Mouse (Mus musculus) central nervous system, embryonic 11.5 days (tissue): Measurements from ENCODE around the gene Klk12. TPM values are rescaled to one million over a fixed set of nuclear protein-coding genes. Genes with fewer than 3 reads are reported as not detected.

Source experiments
- polyA plus RNA-seq: library from polyadenylated mRNA; depleted of rRNA; stranded (reverse); fragments of >200 nt; gene quantifications from 2 replicates; pipeline ENCODE4 v1.2.3, GENCODE M21; 2012; rRNA removed

Klk12 gene
- polyA plus RNA-seq = not detected in 2 replicates

GRCm38 (mm10) chr7:43768597-43768996 is at the start of gene Klk12:
Klk12 (plus strand) TSS chr7:43768897.

DNA sequence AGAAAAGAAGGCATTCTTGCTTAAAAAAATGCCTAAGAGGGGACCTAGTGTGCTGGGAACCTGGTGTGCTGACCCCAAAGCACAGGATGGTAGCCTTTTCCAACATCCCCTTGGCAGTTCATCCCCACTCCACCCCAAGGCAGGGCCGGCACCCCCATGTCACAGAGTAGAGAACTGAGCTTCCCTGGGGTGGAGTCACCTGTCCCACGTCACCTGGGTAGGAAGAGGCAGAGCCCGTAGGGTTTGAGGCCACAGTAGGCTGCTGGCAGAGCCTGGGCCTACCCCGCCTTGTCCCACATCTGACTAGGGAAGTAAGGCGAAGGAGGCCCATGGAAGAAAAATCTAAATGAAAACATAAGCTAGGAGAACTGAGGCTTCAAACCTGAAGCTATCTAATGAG is 5.7 kb downstream of the Klk12 start, which contains the start of gene Klk11:
Klk11 (plus strand) TSS at position 241 of the 400 bp plus-strand sequence.

GRCm38 (mm10) chr7:43780746-43781145 is 12.0 kb downstream of the Klk12 start, which contains the start of gene Klk10:
Klk10 (plus strand) TSS chr7:43781035.

DNA sequence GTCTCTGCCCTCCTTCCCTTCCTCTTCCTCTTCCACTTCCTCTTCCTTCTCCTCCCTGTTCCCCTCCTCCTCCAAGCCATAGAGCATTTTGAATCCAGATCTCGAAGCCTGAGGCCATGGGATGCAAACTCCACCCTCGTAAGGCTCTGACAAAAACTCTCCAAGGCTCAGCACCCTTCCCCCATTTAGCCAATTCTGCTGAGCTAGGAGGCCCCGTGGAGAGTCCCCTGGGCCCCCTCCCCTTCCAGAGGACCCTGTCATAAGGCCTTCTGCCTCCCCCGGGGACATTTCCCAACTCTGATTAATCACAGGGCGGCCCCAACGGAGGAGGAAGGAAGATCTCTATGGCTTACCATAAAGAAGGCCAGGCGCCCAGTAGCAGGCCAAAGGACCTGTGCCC is 22.9 kb downstream of the Klk12 start, which contains the start of gene Klk9:
Klk9 (plus strand) TSS at position 301 of the 400 bp plus-strand sequence.

DNA sequence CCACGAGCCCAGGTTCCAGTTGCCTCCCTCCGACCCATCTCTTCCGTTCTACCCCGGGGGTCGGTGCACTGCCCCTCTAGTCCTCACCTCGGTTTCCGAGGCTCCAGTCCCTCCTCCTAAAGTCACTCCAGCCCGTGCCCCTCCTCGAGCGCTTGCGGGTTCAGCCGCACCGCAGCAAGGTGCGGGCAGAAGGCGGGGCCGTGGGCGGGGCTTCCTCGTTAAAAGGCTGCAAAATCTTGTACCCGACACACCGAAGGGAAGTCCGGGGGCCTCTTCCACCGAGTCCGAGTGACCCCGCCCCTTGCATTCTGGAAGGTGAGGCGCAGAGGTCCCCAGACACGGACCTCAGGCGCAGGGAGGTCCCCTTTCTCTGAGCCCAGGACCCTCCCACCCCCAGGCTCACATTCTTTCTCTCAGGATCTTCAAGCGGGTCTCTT is 28.7 kb downstream of the Klk12 start, which contains the start of gene Klk8:
Klk8 (plus strand) TSS at position 245 of the 437 bp plus-strand sequence.

DNA sequence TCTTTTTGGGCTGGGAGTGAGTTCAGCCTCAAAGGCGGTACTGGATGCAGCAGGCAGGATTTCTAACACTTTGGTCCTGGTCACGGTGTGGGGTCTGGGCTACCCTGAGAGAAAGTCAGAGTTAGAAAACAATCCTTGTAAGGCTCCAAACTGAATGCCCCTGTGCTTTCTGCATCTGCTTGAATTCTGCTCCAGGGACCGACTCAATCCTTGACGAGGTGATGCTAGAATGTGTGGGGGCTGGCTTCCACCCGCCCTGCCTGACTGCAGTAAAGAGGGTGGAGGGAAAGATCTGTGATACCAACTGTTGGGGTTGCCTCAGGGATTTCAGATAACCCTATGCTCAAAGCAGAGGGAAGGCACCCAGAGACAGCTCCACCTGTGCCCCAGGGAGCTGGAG is 42.3 kb downstream of the Klk12 start, which contains the start of gene Klk7:
Klk7 (plus strand) TSS at position 301 of the 400 bp plus-strand sequence.

Other genes with a start within 250 kb of the Klk12 start
- gene Cd33, start 224.5 kb upstream of the Klk12 start, polyA plus RNA-seq = 0.83 and 2.2 TPM in 2 replicates
- 8.8 TPM in 2 replicates for gene Zfp658, start 206.6 kb upstream of the Klk12 start, polyA plus RNA-seq
- 5.7 and 8.6 TPM in 2 replicates for gene Zfp719, start 189.3 kb upstream of the Klk12 start, polyA plus RNA-seq
- gene Zfp819, start 161.7 kb upstream of the Klk12 start, polyA plus RNA-seq = 0.60 and 0.61 TPM in 2 replicates
- gene Ceacam18, start 134.2 kb upstream of the Klk12 start, polyA plus RNA-seq = 0.04 TPM in 1 of 2 replicates, not detected in the other
- gene Siglece, start 108.7 kb upstream of the Klk12 start, polyA plus RNA-seq = 0.53 and 0.58 TPM in 2 replicates
- 12.8 and 13.0 TPM in 2 replicates for gene Ctu1, start 96.9 kb upstream of the Klk12 start, polyA plus RNA-seq
- 0.13 and 0.22 TPM in 2 replicates for gene Klk14, start 78.5 kb upstream of the Klk12 start, polyA plus RNA-seq
- gene Klk13, start 56.3 kb upstream of the Klk12 start, polyA plus RNA-seq = 0.16 and 0.27 TPM in 2 replicates
- gene Klk11, start 5.7 kb downstream of the Klk12 start, polyA plus RNA-seq = not detected in 2 replicates
- 0.18 and 0.27 TPM in 2 replicates for gene Klk10, start 12.1 kb downstream of the Klk12 start, polyA plus RNA-seq
- 0.04 TPM in 1 of 2 replicates, not detected in the other for gene Klk9, start 23.0 kb downstream of the Klk12 start, polyA plus RNA-seq
- gene Klk8, start 28.7 kb downstream of the Klk12 start, polyA plus RNA-seq = 9.3 TPM in 2 replicates
- 0.07 and 0.12 TPM in 2 replicates for gene Klk7, start 42.4 kb downstream of the Klk12 start, polyA plus RNA-seq
- gene Klk6, start 55.6 kb downstream of the Klk12 start, polyA plus RNA-seq = 0.17 TPM in 1 of 2 replicates, not detected in the other
- gene Klk5, start 73.1 kb downstream of the Klk12 start, polyA plus RNA-seq = 0.05 and 0.07 TPM in 2 replicates
- 0.15 TPM in 1 of 2 replicates, not detected in the other for gene Klk4, start 112.3 kb downstream of the Klk12 start, polyA plus RNA-seq
- gene Klk15, start 164.8 kb downstream of the Klk12 start, polyA plus RNA-seq = not detected in 2 replicates
- gene Klk1b8, start 181.8 kb downstream of the Klk12 start, polyA plus RNA-seq = not detected in 2 replicates
- gene Klk1b1, start 197.9 kb downstream of the Klk12 start, polyA plus RNA-seq = not detected in 2 replicates
- not detected in 2 replicates for gene Klk1b9, start 207.2 kb downstream of the Klk12 start, polyA plus RNA-seq
- gene Klk1b11, start 227.0 kb downstream of the Klk12 start, polyA plus RNA-seq = not detected in 2 replicates
- gene Klk1b26, start 243.3 kb downstream of the Klk12 start, polyA plus RNA-seq = not detected in 2 replicates